Mouse (Mus musculus) cerebellum, adult 2 months (tissue): ENCODE data around the gene Rbms3. TPM values are rescaled to one million over a fixed set of nuclear protein-coding genes. Genes with fewer than 3 reads are reported as not detected.

Experiments
- DNase-seq, 2 experiments: peaks; one replicate each; pipeline ENCODE4 v3.0.0; 2021
- H3K27ac ChIP-seq: fragments of 200-500 bp; 2 replicates; pipeline ENCODE4 v1.5.1; 2012; ENCODE audit warnings: low read length, control low read depth, inconsistent platforms; ENCODE audit not compliant: insufficient read depth
- H3K27me3 ChIP-seq: fragments of 200-500 bp; 2 replicates; pipeline ENCODE4 v1.6.1; 2012; ENCODE audit warnings: inconsistent platforms, mild to moderate bottlenecking, low read length, moderate library complexity; ENCODE audit not compliant: control insufficient read depth, insufficient read depth
- H3K4me1 ChIP-seq: fragments of 200-500 bp; 2 replicates; pipeline ENCODE4 v1.6.1; 2011; ENCODE audit warnings: low read length; ENCODE audit not compliant: control insufficient read depth, insufficient read depth
- H3K4me3 ChIP-seq: fragments of 200-500 bp; replicated peaks from 2 replicates; pipeline ENCODE3; 2011; ENCODE audit warnings: mild to moderate bottlenecking, low read depth, low read length, control low read depth; ENCODE audit not compliant: insufficient read depth
- CTCF ChIP-seq: fragments of 200-500 bp; IDR thresholded peaks from 2 replicates; pipeline ENCODE4 v1.5.1; 2011; ENCODE audit warnings: low read depth, mild to moderate bottlenecking, control low read depth, low read length, moderate library complexity, borderline replicate concordance; ENCODE audit not compliant: insufficient read depth
- POLR2A ChIP-seq: fragments of 200-500 bp; IDR thresholded peaks from 2 replicates; pipeline ENCODE4 v1.6.1; 2011; ENCODE audit warnings: low read length, control low read depth, borderline replicate concordance; ENCODE audit not compliant: insufficient read depth
- WGBS: fragments of 180-500 bp; shearing (Covaris S2); methylation state at CpG from one replicate; pipeline ENCODE4 v1.1.7; 2018; 5-methylcytosine and 5-hydroxymethylcytosine counted together
- polyA plus RNA-seq: library from polyadenylated mRNA; depleted of rRNA; stranded (reverse); fragments of >200 nt; gene quantifications from 2 replicates; pipeline ENCODE4 v1.2.3, GENCODE M21; 2012

The Rbms3 gene
- polyA plus RNA-seq, 1 experiment, result 13.3 TPM

- H3K27ac ChIP-seq, result no peak overlapping the region
- no peaks in the 10 kb centered on the region for H3K4me1 ChIP-seq
- no peak overlapping the region for H3K4me3 ChIP-seq
- no peak for TF ChIP-seq CTCF
- TF ChIP-seq POLR2A, result no peak
- DNase-seq, result no peak
- WGBS, result 91% methylated on average over 3 of the region's 3 CpGs
- H3K27me3 ChIP-seq, result no peaks in the 10 kb centered on the region
These were observed 901.6 kb downstream of the Rbms3 start for GRCm38 (mm10) chr9:116728093-116728492.

GRCm38 (mm10) chr9:116724581-116724980, 905.1 kb downstream of the Rbms3 start:
- no peak for DNase-seq
- Histone ChIP-seq H3K4me1 (no peaks in the 10 kb centered on the region), H3K4me3 (no peak overlapping the region)

GRCm38 (mm10) chr9:116703119-116703518, 926.6 kb downstream of the Rbms3 start:
- WGBS, result 92% methylated on average over 1 of the region's 1 CpGs
- Histone ChIP-seq H3K27me3 (no peaks in the 10 kb centered on the region), H3K27ac (no peak overlapping the region), H3K4me1 (no peaks in the 10 kb centered on the region), H3K4me3 (no peak overlapping the region)
- DNase-seq, result no peak
- no peak for TF ChIP-seq CTCF
- TF ChIP-seq POLR2A, result no peak

More at GRCm38 (mm10) chr9:116724581-116724980, 905.1 kb downstream of the Rbms3 start:
- 84% methylated on average over 5 of the region's 5 CpGs for WGBS
- Histone ChIP-seq H3K27me3 (no peaks in the 10 kb centered on the region), H3K27ac (no peak overlapping the region)
- TF ChIP-seq CTCF (no peak), POLR2A (no peak)

GRCm38 (mm10) chr9:116702611-116703010, 927.1 kb downstream of the Rbms3 start:
- Histone ChIP-seq H3K4me1 (no peaks in the 10 kb centered on the region), H3K27ac (no peak overlapping the region), H3K4me3 (no peak overlapping the region), H3K27me3 (no peaks in the 10 kb centered on the region)
- DNase-seq, result no peak
- 44% methylated on average over 1 of the region's 1 CpGs for WGBS
- TF ChIP-seq POLR2A, result no peak

- no peak for DNase-seq
- 89% methylated on average over 11 of the region's 11 CpGs for WGBS
- H3K27me3 ChIP-seq, result no peaks in the 10 kb centered on the region
- no peak overlapping the region for H3K27ac ChIP-seq
- no peaks in the 10 kb centered on the region for H3K4me1 ChIP-seq
- no peak overlapping the region for H3K4me3 ChIP-seq
- TF ChIP-seq POLR2A, result no peak
- no peak for TF ChIP-seq CTCF
These were observed 928.1 kb downstream of the Rbms3 start for GRCm38 (mm10) chr9:116701511-116702179.

GRCm38 (mm10) chr9:116688615-116689014, 941.1 kb downstream of the Rbms3 start:
- H3K27me3 ChIP-seq, result no peaks in the 10 kb centered on the region
- H3K4me1 ChIP-seq, result no peaks in the 10 kb centered on the region
- no peak overlapping the region for H3K27ac ChIP-seq
- 87% methylated on average over 4 of the region's 4 CpGs for WGBS
- no peak for TF ChIP-seq CTCF
- no peak for TF ChIP-seq POLR2A
- H3K4me3 ChIP-seq, result no peak overlapping the region
- no peak for DNase-seq

GRCm38 (mm10) chr9:116677142-116677541, 952.6 kb downstream of the Rbms3 start:
- 47% methylated on average over 4 of the region's 4 CpGs for WGBS
- TF ChIP-seq POLR2A (no peak), CTCF (no peak)
- Histone ChIP-seq H3K4me3 (no peak overlapping the region), H3K27me3 (no peaks in the 10 kb centered on the region), H3K4me1 (no peaks in the 10 kb centered on the region), H3K27ac (no peak overlapping the region)
- DNase-seq, result no peak

GRCm38 (mm10) chr9:116676445-116676844, 953.3 kb downstream of the Rbms3 start:
- no peaks in the 10 kb centered on the region for H3K4me1 ChIP-seq
- no peaks in the 10 kb centered on the region for H3K27me3 ChIP-seq
- 14% methylated on average over 2 of the region's 2 CpGs for WGBS
- TF ChIP-seq CTCF (no peak), POLR2A (no peak)
- H3K27ac ChIP-seq, result no peak overlapping the region
- H3K4me3 ChIP-seq, result no peak overlapping the region
- no peak for DNase-seq
